Mouse (Mus musculus) heart, embryonic 10.5 days (tissue): Measurements from ENCODE around the gene Lama5. TPM values are rescaled to one million over a fixed set of nuclear protein-coding genes. Genes with fewer than 3 reads are reported as not detected.
"Not testable (repeated sequence)": the region's sequence is repeated elsewhere in the genome, so short reads cannot be mapped to it uniquely, and the experiment has no call there.

Source experiments
- DNase-seq: peaks from one replicate; pipeline ENCODE4 v3.0.0-alpha.2; 2017; ENCODE audit warnings: low spot score
- H3K27ac ChIP-seq: fragments of 300-500 bp; sonication (generic); 2 replicates; pipeline ENCODE4 v1.5.1; 2016; ENCODE audit warnings: mild to moderate bottlenecking
- H3K27me3 ChIP-seq: fragments of 300-500 bp; sonication (generic); 2 replicates; pipeline ENCODE4 v1.6.1; 2016; ENCODE audit warnings: mild to moderate bottlenecking; ENCODE audit not compliant: poor library complexity, insufficient read depth, severe bottlenecking
- H3K36me3 ChIP-seq: fragments of 300-500 bp; sonication (generic); 2 replicates; pipeline ENCODE4 v1.6.1; 2016; ENCODE audit warnings: mild to moderate bottlenecking, moderate library complexity
- H3K4me1 ChIP-seq: fragments of 300-500 bp; sonication (generic); 2 replicates; pipeline ENCODE4 v1.6.1; 2016; ENCODE audit warnings: mild to moderate bottlenecking
- H3K4me3 ChIP-seq: fragments of 300-500 bp; sonication (generic); 2 replicates; pipeline ENCODE4 v1.5.1; 2016; ENCODE audit warnings: mild to moderate bottlenecking, moderate library complexity
- H3K9me3 ChIP-seq: fragments of 300-500 bp; sonication (generic); 2 replicates; pipeline ENCODE4 v1.6.1; 2016; ENCODE audit warnings: mild to moderate bottlenecking, moderate library complexity
- WGBS: fragments of 180-500 bp; shearing (Covaris S2); methylation state at CpG from one replicate; pipeline ENCODE4 v1.1.7; 2016; 5-methylcytosine and 5-hydroxymethylcytosine counted together
- polyA plus RNA-seq: library from polyadenylated mRNA; unstranded; fragments of >200 nt; fragmentation: Nextera tagmentation; extraction: Ambion mirVana; gene quantifications from 2 replicates; pipeline ENCODE4 v1.2.1, GENCODE M21; 2016

Gene Lama5
- polyA plus RNA-seq, 1 experiment from 2014 or later: 30.8 TPM

DNA sequence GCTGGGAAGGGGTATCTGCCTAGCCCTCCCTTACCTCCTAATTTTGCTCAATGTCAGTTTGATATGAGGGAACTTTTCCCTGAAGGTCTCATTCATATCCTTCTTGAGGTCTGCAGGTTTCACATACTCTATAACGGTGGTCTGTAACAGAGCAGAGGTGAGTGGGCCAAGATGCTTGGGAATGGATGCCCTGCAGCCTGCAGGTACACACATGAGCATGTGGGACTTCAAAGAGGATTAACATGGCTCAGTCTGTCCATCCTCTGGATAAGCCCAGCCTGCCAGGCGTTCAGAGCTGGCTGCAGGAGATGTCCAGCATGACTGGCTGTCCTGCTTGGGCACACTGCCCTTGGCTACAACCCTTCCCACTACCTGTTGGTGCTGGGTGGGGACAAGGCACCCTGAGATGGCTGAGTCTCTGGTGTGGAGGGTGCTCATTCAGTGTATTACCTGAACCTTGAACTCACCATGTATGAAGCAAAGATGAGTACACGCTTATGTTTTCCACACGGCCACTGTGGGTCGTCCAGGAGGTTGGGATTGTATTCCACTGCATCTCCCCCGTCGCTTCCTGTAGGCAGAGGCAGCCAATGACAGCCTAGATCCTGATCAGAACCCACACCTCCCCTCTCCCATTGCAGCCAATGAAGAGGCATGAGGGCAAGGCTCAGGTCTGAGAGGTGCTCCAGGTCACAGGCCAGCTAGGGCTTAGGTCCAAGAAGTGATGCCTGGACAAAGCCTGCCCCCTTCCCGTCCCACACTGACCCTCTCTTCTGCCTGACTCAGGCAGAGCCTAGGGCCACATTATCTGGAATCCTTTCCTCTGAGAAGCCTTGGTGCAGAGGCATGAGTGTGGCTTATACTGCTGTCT lies 35.2 kb upstream of the Lama5 start:
- WGBS: 64% methylated on average over 8 of the region's 8 CpGs
- no peak overlapping the region for H3K4me3 ChIP-seq
- no peak for DNase-seq
- H3K27ac ChIP-seq: 0 out of 2 replicates have a peak overlapping the region, but pooled peaks have one; percentile 17
- no peaks in the 10 kb centered on the region for H3K27me3 ChIP-seq
- H3K4me1 ChIP-seq: peaks cover 31% of the 10 kb centered on the region
- peaks cover 71% of the 10 kb centered on the region for H3K36me3 ChIP-seq
- no peaks in the 10 kb centered on the region for H3K9me3 ChIP-seq

DNA sequence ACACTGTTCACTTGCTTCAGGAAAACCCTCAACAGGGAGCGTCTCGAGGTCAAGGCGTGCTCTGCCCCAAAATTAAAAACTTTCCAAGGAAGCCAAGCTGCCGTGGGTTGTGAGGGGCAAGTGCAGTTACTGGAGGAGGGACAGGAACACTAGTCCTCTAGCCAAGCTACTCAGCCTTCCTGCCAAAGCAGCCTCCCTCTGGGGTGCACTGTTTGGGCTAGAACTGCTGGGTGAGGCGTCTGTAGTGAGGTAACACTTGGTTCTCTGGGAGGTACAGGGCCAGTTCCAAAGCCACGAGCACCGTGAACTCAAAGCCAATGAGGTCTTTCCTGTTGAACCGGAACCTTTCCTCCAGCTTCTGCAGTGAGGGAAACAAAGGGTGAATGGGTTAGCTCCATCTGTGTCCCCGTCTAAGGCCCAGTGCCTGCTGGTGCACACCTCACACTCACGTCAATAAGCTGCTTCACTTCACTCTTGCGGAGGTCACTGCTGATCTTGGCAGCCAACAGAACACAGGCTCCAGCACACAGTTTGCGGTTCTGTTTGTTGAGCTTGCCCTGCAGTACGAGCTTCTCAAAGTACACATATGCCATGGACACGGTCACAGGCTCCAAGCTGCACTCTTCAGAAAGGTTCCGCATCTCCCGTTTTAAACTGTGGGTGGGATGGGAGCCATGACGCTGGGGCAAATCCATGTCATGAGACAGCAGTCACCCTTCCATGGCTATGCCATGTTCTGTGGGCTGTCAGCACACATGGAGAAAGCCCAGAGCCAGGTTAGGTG lies 34.4 kb upstream of the Lama5 start:
- peaks cover 67% of the 10 kb centered on the region for H3K36me3 ChIP-seq
- 77% methylated on average over 17 of the region's 17 CpGs for WGBS

DNA sequence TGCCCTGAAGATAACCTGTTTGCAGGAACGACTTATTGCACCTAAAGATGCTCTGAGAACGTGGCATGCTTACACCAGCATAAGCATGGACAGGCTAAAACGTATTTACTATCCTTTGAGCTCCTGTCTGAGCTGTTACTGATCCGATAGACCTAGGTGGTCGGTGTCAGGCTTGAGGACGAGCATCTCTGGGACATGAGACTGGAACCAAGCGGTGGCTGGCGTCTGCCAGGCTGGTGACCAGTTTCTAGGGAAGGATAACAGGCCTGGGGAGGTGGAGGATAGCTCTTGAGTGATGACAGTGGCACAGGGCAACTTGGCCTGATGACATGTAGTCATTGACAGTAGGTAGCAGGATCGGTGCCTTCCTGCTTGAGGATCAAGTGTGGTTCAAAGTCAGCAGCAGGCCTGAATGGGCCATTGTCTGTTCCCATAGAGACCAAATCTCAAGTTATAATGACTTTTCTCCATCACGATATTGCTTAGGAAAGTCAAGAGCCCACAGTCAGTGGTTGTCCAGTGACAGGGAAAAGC lies 33.4 kb upstream of the Lama5 start:
- Histone ChIP-seq H3K36me3 (peaks cover 59% of the 10 kb centered on the region), H3K4me1 (peaks cover 33% of the 10 kb centered on the region)
- not testable (repeated sequence) for H3K9me3 ChIP-seq, H3K27me3 ChIP-seq, H3K4me3 ChIP-seq, H3K27ac ChIP-seq, DNase-seq
- 74% methylated on average over 10 of the region's 10 CpGs for WGBS

More for the DNA sequence above, 34.4 kb upstream of the Lama5 start:
- not testable (repeated sequence) for DNase-seq, H3K27me3 ChIP-seq, H3K27ac ChIP-seq, H3K4me3 ChIP-seq, H3K9me3 ChIP-seq
- H3K4me1 ChIP-seq: peaks cover 33% of the 10 kb centered on the region

DNA sequence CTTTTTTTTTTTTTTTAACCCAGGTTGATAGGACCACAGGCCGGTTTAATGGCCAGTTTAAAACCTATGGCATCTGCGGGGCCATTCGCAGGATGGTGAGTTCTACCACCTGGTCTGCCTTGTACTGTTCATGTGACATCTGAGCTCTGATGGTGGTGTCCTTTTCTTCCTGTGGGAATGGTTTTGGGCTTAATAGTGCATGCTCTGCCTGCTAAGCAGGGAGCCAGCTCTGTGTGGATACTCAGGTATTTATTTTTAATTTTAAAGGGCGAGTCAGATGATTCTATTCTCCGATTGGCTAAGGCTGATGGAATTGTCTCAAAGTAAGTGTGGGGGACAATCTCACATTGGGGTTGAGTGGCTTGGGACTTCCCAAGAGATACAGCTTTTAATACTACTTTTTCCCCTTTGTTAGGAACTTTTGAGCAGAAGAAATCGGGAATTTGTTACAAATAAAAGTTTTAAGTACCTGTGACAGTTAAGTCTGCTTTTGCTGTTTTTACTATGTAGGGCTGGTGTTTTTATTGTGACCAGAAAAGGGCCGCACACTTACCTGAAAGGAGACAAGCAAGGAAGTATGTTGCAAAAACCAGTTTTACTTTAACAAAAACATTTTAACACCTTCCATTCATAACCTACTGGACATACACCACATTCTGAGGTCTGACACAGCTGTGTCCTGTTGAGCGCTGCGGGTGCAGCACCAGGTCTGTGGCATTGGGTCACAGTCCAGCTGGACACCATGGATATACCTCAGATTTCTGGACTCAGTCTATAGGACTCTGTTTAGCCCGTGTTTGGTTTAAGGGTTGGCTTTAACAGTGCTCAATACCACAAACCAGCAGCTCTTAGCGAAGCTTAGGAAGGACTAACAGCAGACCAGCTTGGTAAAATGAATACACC lies 32.6 kb upstream of the Lama5 start:
- Histone ChIP-seq H3K27ac (peak overlapping the region; percentile 91), H3K9me3 (no peaks in the 10 kb centered on the region), H3K27me3 (no peaks in the 10 kb centered on the region), H3K4me3 (peak overlapping the region; percentile 88), H3K4me1 (peaks cover 33% of the 10 kb centered on the region), H3K36me3 (peaks cover 50% of the 10 kb centered on the region)
- no peak for DNase-seq
- 53% methylated on average over 11 of the region's 11 CpGs for WGBS

DNA sequence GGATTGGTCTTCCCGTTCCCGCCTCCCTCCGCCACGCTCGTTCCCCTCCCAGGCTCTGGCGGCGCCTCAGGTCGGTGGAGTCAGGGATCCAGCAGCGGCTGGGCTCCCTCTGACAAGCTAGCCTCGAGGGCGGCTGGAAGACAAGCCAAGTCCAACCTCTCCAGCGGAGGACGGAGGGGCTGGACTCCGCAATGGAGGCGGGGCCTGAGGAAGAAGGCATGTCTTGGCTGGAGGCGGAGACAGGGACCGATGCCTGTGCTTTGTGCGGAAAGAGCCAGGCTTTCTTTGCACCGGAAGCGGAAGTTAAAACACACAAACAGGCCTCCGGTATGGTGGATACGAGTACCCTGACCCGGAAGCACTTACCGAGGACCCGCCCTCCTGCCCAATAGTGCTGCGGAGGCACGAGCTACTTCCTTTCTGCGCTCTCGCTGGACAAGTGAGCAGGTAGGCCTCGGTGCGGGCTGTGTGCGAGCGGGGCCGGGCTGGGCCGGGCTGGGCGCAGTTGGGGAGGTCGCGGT lies 31.4 kb upstream of the Lama5 start, which contains the start of gene Rps21:
Gene Rps21 (plus strand): TSS at position 377 of the 521 bp plus-strand sequence.
- Histone ChIP-seq H3K9me3 (no peaks in the 10 kb centered on the region), H3K27ac (peak within 1 kb of the TSS; percentile 92), H3K36me3 (peaks cover 40% of the 10 kb centered on the region), H3K27me3 (no peaks in the 10 kb centered on the region), H3K4me1 (peaks cover 24% of the 10 kb centered on the region), H3K4me3 (peak within 1 kb of the TSS; percentile 88)
- peak; percentile 100 for DNase-seq
- WGBS: under 1% methylated on average over 38 of the region's 38 CpGs

DNA sequence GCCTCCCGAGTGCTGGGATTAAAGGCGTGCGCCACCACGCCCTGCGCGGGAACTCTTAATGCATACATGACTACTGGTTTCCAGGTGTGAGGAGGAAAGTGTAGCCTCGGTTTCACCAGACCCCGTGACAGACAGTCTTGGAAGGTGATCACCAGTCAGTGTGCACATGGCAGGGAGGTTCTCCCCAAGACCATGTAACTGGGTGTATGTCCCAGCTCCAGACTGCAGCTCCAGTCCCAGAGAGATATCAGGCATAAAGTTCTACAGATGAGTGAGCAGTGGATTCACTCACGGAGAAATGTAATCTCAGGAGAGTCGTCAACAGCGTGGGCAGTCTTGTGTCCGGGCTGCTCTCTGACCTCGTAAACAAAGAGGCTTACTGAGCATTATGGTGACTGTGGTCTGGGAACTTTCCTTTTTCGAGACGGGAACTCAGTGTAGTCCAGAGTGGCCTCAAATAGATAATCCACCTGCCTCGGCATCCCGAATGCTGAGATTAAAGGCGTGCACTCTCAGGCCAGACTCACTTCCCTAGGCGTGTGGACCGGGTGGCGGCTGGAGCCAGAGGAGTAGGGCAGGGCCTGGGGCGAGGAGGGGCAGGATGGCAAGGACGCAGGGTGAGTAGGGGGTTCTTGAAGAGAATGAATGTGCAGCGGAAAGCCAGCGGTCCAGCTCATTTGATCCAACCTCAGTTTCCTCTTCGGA lies 30.8 kb upstream of the Lama5 start:
- Histone ChIP-seq H3K36me3 (peaks cover 34% of the 10 kb centered on the region), H3K4me1 (peaks cover 23% of the 10 kb centered on the region), H3K27me3 (no peaks in the 10 kb centered on the region), H3K9me3 (no peaks in the 10 kb centered on the region), H3K4me3 (peak overlapping the region; percentile 88), H3K27ac (peak overlapping the region; percentile 92)
- DNase-seq: no peak
- WGBS: 23% methylated on average over 26 of the region's 26 CpGs

DNA sequence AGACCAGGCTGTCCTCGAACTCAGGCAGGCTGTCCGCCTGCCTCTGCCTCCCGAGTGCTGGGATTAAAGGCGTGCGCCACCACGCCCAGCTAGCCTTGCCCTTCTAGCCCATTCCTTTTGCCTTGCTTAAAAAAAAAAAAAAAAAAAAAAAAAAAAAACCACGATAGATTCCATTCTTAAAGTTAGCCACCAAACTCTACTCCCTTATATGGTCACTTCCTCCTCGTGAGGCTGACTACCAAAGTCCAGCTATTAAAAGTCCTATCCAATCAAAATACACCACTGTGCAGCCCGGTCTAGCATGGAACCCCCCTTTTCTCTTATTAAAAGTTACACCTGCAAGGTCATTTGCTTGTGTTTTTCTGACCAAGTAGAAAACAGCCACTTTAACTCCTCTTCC lies 30.0 kb upstream of the Lama5 start:
- WGBS: 93% methylated on average over 9 of the region's 9 CpGs
- Histone ChIP-seq H3K9me3 (no peaks in the 10 kb centered on the region), H3K27ac (peak overlapping the region; percentile 92), H3K4me3 (peak overlapping the region; percentile 88), H3K36me3 (peaks cover 28% of the 10 kb centered on the region), H3K27me3 (no peaks in the 10 kb centered on the region), H3K4me1 (peaks cover 24% of the 10 kb centered on the region)
- no peak for DNase-seq

DNA sequence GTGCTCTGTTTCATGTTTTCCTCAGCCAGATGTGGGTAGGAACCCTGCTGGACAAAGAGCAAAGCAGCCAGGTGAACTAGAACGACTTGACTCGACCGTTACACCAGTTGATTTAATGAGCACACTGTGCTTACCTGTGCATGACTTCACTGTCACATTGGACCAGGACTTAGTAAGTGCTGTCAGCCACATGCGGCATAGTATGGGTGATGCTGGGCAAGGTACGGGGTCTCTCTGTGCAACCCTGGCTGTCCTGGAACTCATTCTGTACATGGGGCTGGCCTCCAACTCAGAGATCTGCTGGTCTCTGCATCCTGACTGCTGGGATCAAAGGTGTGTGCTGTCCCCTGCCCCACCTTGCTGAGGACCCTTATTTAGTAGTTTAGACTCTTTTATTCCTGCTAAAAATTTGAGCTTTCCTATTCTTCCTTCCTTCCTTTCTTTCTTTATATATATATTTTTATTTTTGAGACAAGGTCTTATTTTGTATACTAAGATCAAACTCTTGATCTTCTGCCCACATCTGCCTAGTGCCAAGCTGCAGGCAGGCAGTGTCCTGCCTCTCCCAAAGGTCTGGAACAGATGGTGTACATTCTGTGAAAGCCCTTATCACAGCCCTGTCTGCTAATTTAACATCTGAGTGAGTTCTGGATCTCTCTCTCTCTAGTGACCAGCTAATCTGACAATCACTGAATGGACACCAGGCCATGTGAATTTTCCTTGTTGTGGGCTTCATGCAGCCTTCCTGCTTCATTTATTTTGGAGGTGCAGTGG lies 29.0 kb upstream of the Lama5 start:
- 92% methylated on average over 5 of the region's 5 CpGs for WGBS

DNA sequence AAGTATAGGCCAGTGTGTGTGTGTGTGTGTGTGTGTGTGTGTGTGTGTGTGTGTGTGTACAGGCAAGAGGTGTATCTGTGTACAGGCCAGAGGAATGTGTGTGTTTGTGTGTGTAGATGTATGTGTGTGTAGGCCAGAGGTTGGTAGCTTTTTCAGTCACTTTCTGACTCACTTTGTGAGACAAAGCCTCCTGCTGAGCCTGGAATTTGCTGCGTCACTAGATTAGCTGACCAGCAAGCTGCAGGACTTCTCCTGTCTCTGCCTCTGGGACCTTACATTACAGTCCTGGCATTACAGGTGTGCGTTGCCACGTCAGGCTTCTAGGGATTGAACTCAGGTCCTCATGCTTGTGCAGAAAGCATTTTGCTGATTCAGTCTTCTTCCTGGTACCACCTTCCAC lies 26.2 kb upstream of the Lama5 start:
- DNase-seq: no peak

More for the DNA sequence above, 29.0 kb upstream of the Lama5 start:
- no peak for DNase-seq
- H3K27me3 ChIP-seq: no peaks in the 10 kb centered on the region
- H3K4me3 ChIP-seq: no peak overlapping the region
- H3K36me3 ChIP-seq: peaks cover 17% of the 10 kb centered on the region
- no peaks in the 10 kb centered on the region for H3K9me3 ChIP-seq
- H3K27ac ChIP-seq: no peak overlapping the region
- peaks cover 25% of the 10 kb centered on the region for H3K4me1 ChIP-seq

DNA sequence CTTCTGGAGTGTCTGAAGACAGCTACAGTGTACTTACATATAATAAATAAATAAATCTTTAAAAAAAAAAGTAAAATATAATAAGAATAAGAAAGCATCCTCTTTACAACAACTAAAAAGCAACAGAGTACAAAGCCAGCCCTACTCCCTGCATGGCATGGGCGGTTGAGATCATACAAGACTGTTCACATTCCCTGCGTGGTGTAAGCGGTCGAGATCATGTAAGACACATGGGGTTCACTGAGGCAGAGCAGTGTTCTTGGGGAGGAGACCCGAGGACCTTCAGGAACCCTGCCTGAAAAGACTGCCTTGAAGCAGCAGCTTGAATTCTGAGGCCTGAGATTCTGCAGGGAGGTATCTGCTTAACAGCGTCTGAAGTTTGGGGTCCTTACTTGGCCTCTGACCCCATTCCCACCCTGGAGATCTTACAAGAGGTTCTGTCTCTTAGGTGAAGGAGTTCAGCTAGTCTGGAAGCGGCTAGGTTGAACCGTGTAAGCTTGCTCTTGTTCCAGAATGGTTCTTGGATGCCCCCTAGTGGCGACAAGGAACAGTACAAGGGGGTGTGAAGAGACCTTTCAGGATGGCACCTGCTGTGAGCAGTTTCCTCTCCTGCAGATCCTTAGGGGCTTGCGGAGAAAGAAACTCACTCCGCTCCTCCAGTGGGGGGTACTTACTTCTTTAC lies 25.4 kb upstream of the Lama5 start:
- Histone ChIP-seq H3K9me3 (no peaks in the 10 kb centered on the region), H3K27ac (0 out of 2 replicates have a peak overlapping the region, but pooled peaks have one; percentile 1), H3K36me3 (no peaks in the 10 kb centered on the region), H3K4me3 (no peak overlapping the region), H3K4me1 (peaks cover 18% of the 10 kb centered on the region), H3K27me3 (no peaks in the 10 kb centered on the region)
- WGBS: 29% methylated on average over 11 of the region's 11 CpGs
- DNase-seq: peak; percentile 92

More for the DNA sequence above, 26.2 kb upstream of the Lama5 start:
- peaks cover 25% of the 10 kb centered on the region for H3K4me1 ChIP-seq
- 55% methylated on average over 3 of the region's 3 CpGs for WGBS
- H3K4me3 ChIP-seq: no peak overlapping the region
- no peak overlapping the region for H3K27ac ChIP-seq
- no peaks in the 10 kb centered on the region for H3K27me3 ChIP-seq
- no peaks in the 10 kb centered on the region for H3K9me3 ChIP-seq
- H3K36me3 ChIP-seq: no peaks in the 10 kb centered on the region
